Mouse (Mus musculus) stomach, postnatal 0 days (tissue): ENCODE data around the gene Zscan10. TPM values are rescaled to one million over a fixed set of nuclear protein-coding genes. Genes with fewer than 3 reads are reported as not detected.

Source experiments
- ATAC-seq: fragments of 200-750 bp; cut with Nextera tagmentation; 2 replicates; pipeline ENCODE4 v1.8.0; 2017; ENCODE audit not compliant: low FRiP score, low TSS enrichment
- DNase-seq: peaks from one replicate; pipeline ENCODE4 v3.0.0-alpha.2; 2016; ENCODE audit warnings: low spot score
- H3K27ac ChIP-seq: fragments of 300-500 bp; sonication (generic); replicated peaks from 2 replicates; pipeline ENCODE4 v1.5.1; 2014; ENCODE audit warnings: mild to moderate bottlenecking, control low read depth
- H3K27me3 ChIP-seq: fragments of 300-500 bp; sonication (generic); 2 replicates; pipeline ENCODE4 v1.6.1; 2014; ENCODE audit warnings: low read length; ENCODE audit not compliant: control insufficient read depth, insufficient read depth
- H3K36me3 ChIP-seq: fragments of 300-500 bp; sonication (generic); 2 replicates; pipeline ENCODE4 v1.6.1; 2014; ENCODE audit warnings: low read length, mixed read lengths; ENCODE audit not compliant: control insufficient read depth, insufficient read depth
- H3K4me1 ChIP-seq: fragments of 300-500 bp; sonication (generic); replicated peaks from 2 replicates; pipeline ENCODE4 v1.6.1; 2014; ENCODE audit warnings: antibody characterized with exemption; ENCODE audit not compliant: control insufficient read depth, insufficient read depth
- H3K4me2 ChIP-seq: fragments of 300-500 bp; sonication (generic); replicated peaks from 2 replicates; pipeline ENCODE4 v1.6.1; 2014; ENCODE audit warnings: low read depth, mild to moderate bottlenecking, control low read depth, moderate library complexity
- H3K4me3 ChIP-seq: fragments of 300-500 bp; sonication (generic); 2 replicates; pipeline ENCODE4 v1.5.1; 2014; ENCODE audit warnings: low read depth, low read length, control low read depth
- H3K9ac ChIP-seq: fragments of 300-500 bp; sonication (generic); 2 replicates; pipeline ENCODE4 v1.6.1; 2014; ENCODE audit warnings: mild to moderate bottlenecking, low read length, control low read depth, mixed read lengths
- H3K9me3 ChIP-seq: fragments of 300-500 bp; sonication (generic); 2 replicates; pipeline ENCODE4 v1.6.1; 2016; ENCODE audit warnings: low read length; ENCODE audit not compliant: control insufficient read depth
- CTCF ChIP-seq: IDR thresholded peaks from 2 replicates; pipeline ENCODE4 v1.5.1; 2016; ENCODE audit warnings: antibody characterized with exemption, low read depth, mild to moderate bottlenecking, moderate library complexity
- EP300 ChIP-seq: optimal IDR thresholded peaks from 2 replicates; pipeline ENCODE3; 2016; ENCODE audit warnings: antibody characterized with exemption
- WGBS: fragments of 180-500 bp; shearing (Covaris S2); extraction: QIAGEN DNeasy Blood & Tissue Kit; methylation state at CpG from one replicate; pipeline ENCODE4 v1.1.7; 2014; 5-methylcytosine and 5-hydroxymethylcytosine counted together
- polyA plus RNA-seq: library from polyadenylated mRNA; unstranded; fragments of >200 nt; fragmentation: Nextera tagmentation; extraction: Ambion mirVana; gene quantifications from 2 replicates; pipeline ENCODE4 v1.2.1, GENCODE M21; 2015

Zscan10 gene
- polyA plus RNA-seq, 1 experiment from 2014 or later, result 0.05 TPM

DNA sequence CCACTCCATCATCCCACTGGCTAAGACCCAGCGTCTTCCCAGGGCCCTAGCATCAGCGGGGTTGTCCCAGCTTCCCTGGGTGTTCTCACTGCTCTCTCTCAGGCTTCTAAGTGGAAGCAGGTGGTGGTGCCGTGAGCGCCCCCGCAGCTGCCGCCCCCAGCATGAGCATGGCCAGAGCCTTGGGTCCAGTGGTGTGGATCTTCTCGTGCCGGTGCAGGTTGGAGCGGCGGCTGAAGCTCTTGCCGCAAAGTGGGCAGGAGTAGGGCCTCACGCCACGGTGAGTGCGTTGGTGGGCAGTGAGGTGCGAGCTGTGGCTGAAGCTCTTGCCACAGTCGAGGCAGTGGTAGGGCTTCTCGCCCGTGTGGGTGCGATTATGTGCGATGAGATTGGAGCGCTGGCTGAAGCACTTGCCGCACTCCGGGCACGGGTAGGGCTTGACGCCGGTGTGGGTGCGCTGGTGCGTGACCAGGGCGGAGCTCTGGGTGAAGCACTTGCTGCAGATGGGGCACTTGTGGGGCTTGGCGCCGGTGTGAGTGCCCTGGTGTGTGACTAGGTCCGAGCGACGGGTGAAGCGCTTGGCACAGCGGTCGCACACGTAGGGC is 24.6 kb upstream of the Zscan10 start:
- DNase-seq (no peak), ATAC-seq (0 out of 2 replicates have a peak, but pooled peaks have one; percentile 7)
- Histone ChIP-seq H3K4me3 (no peak overlapping the region), H3K27me3 (no peaks in the 10 kb centered on the region), H3K9me3 (no peaks in the 10 kb centered on the region), H3K4me1 (no peaks in the 10 kb centered on the region), H3K9ac (no peak overlapping the region), H3K4me2 (no peak overlapping the region), H3K27ac (no peak overlapping the region), H3K36me3 (peaks cover 27% of the 10 kb centered on the region)
- TF ChIP-seq CTCF (no peak), EP300 (no peak)
- 96% methylated on average over 36 of the region's 38 CpGs for WGBS

DNA sequence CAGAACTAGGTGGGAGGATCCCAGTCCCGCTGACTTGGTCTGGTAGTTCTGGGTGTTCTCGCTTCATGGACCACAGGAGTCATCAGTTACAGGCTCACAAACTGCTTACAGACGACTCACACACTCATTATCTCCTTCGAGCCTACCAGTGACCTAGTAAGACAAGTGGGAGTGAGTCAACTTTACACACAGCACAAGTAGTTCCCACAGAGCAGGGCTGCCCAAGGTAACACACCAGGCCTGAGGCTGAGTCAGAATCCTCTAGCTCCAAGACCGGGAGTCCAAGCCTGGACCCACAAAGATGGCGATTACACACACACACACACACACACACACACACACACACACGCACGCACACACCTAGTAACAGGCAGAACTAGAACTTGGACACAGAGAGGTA is 15.9 kb upstream of the Zscan10 start:
- peak overlapping the region; percentile 82 for H3K4me2 ChIP-seq
- H3K27ac ChIP-seq, result no peak overlapping the region
- no peak for DNase-seq
- ATAC-seq, result peak; percentile 61
- WGBS, result 74% methylated on average over 8 of the region's 8 CpGs
- no peaks in the 10 kb centered on the region for H3K4me1 ChIP-seq
- no peaks in the 10 kb centered on the region for H3K9me3 ChIP-seq
- no peak overlapping the region for H3K4me3 ChIP-seq
- 0 out of 2 replicates have a peak, but pooled peaks cover 2% of the 10 kb centered on the region for H3K36me3 ChIP-seq
- H3K27me3 ChIP-seq, result no peaks in the 10 kb centered on the region
- no peak for TF ChIP-seq CTCF
- no peak for TF ChIP-seq EP300
- no peak overlapping the region for H3K9ac ChIP-seq

DNA sequence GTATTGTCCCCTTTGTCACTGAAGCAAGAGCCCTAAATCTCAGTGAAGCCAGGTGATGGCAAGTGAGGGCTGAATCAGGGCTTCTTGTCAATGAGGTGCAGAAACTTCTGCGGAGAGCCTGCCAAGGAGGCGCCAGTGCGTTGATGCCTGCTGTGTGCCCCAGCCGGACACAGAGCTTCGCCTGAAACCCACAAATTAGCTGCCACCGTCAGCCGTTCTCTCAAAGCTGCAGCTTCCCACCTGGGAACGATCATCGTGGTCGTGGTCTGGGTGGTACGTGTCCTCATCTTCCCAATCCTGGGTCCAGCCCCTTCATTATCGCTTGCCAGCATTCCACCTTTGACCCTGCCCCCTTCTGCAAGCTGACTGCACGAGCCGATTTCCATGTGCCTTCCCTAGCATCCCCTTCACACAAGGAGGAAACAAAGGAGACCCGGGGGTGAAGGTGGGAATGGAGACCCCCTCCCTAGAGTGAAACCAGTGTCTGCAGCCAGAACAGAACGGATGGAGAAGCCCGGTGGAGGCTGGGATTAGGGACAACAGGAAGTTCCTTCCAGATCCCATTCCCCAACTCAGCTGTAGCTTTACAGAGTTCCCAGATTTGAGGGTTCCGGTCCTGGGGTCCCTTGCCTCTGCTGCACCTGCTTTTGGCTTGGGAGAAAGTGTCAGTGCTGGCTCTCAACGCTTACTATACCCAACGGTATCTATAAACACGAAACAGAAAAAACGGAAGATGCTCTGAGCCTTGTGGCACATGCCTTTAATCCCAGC is 14.8 kb upstream of the Zscan10 start:
- H3K4me2 ChIP-seq, result peak overlapping the region; percentile 82
- peak overlapping the region; percentile 68 for H3K4me3 ChIP-seq
- peak; percentile 79 for ATAC-seq
- peak overlapping the region; percentile 76 for H3K9ac ChIP-seq
- no peaks in the 10 kb centered on the region for H3K4me1 ChIP-seq
- TF ChIP-seq EP300 (no peak), CTCF (no peak)
- no peaks in the 10 kb centered on the region for H3K36me3 ChIP-seq
- H3K27me3 ChIP-seq, result no peaks in the 10 kb centered on the region
- no peaks in the 10 kb centered on the region for H3K9me3 ChIP-seq
- DNase-seq, result peak; percentile 55
- H3K27ac ChIP-seq, result no peak overlapping the region
- under 1% methylated on average over 22 of the region's 22 CpGs for WGBS

DNA sequence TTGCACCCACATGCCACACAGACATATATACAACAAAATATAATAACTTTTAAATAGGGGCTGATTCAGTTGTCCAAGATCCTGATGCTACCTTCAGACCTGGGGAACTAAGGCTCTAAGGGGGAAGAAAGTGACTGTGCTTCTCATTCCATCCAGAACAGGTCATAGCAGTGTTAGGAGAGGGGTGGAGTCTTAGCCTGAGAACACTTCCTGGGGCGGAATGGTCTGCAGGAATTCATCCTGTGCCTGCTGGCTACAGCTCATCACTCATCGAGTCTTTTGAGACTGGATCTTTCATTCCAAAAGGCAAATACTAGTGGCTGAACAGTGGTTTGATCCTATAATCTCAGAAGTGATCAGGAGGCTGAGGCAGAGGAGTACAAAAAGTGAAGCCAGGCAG is 13.4 kb upstream of the Zscan10 start:
- Histone ChIP-seq H3K36me3 (no peaks in the 10 kb centered on the region), H3K4me1 (no peaks in the 10 kb centered on the region), H3K27ac (no peak overlapping the region), H3K4me3 (no peak overlapping the region), H3K9ac (no peak overlapping the region), H3K4me2 (no peak overlapping the region), H3K27me3 (no peaks in the 10 kb centered on the region), H3K9me3 (no peaks in the 10 kb centered on the region)
- TF ChIP-seq EP300 (no peak), CTCF (no peak)
- 45% methylated on average over 2 of the region's 2 CpGs for WGBS
- ATAC-seq (no peak), DNase-seq (no peak)

DNA sequence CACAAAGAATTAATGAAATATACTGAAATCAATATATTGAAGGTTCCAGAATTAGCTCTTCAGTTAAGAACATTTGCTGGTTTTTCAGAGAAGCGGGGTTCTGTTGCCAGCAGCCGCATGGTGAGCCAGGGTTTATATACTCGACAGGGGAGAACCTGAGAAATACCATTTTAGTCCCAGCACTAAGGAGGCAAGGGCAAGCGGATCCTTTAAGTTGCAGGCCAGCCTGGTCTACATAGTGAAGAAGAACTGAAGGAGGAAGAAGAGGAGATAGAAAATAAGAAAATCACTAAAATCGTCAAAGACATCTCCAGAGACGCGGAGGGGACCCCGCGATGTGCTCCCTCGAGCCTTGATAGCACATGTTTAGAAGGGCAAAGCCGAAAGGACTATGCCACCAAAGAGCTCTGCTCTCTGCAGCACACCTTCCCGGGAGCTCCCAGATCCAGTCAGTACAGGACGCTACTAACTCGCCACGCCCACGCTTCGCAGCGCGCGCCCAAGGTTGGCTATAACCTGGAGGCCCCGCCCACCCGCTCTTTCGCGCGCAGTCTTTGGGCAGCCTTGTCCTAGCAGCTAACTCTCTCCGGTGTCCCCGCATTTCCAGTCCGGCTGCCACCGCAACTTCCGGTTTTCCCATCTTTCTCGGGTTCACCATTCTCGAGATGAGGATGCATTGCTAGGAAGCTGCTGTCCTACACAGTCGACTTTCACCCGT is 8.3 kb upstream of the Zscan10 start:
- peak; percentile 100 for ATAC-seq
- Histone ChIP-seq H3K4me3 (peak overlapping the region; percentile 43), H3K27me3 (no peaks in the 10 kb centered on the region), H3K4me1 (no peaks in the 10 kb centered on the region), H3K36me3 (no peaks in the 10 kb centered on the region), H3K4me2 (peak overlapping the region; percentile 50), H3K9me3 (no peaks in the 10 kb centered on the region), H3K27ac (peak overlapping the region; percentile 56), H3K9ac (peak overlapping the region; percentile 51)
- no peak for TF ChIP-seq EP300
- TF ChIP-seq CTCF, result no peak
- 7% methylated on average over 34 of the region's 34 CpGs for WGBS
- peak; percentile 99 for DNase-seq
